Mouse (Mus musculus): ENCODE measurements around the gene 9330161L09Rik. TPM values are rescaled to one million over a fixed set of nuclear protein-coding genes. Genes with fewer than 3 reads are reported as not detected.

The 9330161L09Rik gene
- under 1 TPM; 0.75 to 0.86 TPM for polyA plus RNA-seq (2017; shearing (Covaris generic))

DNA sequence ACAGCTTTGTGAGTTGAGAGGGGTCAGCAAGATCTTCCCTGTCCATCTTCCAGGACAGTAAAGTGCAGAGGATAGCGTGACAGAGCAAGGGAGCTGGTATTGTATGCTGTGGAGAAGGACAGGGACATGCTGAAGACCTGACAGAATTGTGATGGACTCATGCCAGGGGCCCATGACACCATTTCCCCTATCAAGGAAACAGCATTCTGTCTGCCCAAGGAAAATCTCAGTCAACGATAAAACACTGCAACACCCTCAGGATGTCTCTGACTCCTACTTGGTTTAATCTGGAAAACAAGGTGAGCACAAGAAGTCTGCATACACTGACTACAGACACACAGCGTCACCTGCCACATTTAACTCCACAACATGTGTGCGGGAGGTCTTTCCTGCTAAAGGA is at the start of gene 9330161L09Rik:
9330161L09Rik (minus strand) TSS at position 101 of the 400 bp plus-strand sequence.

DNA sequence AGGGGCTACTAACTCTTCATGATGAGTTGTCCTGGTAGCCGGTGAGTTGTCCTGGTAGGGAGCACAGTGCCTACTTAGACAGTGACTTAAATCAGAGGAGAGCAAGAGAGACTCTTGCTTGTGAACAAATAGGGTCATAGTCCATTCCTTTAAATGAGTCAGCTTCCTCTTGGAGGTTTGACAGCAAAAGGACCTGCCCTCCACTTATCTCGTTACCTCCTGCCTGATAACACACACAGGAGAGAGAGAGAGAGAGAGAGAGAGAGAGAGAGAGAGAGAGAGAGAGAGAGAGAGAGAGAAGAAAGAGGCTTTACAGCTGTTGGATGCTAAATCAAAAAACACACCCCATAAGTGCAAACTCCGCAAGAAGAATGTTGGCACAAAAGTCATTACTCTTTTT is 49.5 kb upstream of the 9330161L09Rik start, which contains the start of gene Ifi27l2b:
Ifi27l2b (minus strand) TSS at position 84 of the 400 bp plus-strand sequence.

DNA sequence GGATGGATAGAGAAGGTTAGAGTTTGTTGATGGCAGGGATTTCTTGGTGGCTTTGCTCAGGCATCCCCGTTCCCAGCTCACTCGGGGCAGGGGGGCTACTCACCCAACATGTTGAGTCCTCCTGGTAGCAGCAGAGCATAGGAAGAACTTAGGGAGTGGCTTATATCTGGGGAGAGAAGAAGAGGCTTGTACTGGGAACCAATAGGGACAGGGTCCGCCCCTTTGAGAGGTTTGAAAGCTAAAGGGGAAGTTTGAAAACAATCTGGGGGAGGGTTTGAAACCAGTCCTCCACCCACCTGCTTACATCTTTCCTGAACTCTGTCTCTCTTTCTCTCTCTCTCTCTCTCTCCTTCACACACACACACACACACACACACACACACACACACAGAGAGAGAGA is 35.9 kb upstream of the 9330161L09Rik start, which contains the start of gene Ifi27l2a:
Ifi27l2a (minus strand) TSS at position 157 of the 400 bp plus-strand sequence.

DNA sequence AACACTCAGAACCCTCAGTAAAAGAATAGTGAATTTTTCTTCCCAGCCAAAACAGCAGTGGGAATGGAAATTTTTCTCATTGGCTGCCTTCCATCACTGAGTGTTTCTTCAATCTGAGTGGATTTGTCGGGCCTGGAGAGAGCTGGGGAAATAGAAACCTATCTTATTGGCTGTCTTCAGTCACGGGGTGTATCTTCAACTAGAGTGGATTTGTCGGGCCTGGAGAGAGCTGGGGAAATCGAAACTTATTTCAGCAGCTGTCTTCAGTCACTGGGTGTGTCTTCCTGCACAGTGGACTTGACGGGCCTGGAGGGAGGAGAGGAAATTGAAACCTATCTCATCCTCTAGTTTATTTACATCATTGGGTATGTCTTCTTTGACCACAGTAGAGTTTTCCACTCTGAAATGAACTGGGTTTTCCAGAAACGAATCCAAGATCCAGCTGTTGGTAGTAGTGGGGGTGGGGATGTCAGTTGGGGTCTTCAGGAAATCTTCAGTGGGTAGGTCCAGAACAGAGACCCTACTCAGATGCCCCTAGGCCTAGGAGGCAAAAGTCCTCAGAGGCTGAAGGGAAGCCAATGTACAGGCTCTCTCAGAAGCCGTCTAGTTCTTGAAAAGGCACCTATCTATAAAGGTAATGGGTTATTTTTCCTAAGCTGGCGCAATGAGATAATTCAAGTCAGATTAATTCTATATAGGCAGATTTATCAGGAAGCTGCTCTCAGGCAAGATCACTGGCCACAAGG is 26.5 kb upstream of the 9330161L09Rik start, which contains the start of gene Ifi27:
Ifi27 (plus strand) TSS at position 226 of the 746 bp plus-strand sequence.

DNA sequence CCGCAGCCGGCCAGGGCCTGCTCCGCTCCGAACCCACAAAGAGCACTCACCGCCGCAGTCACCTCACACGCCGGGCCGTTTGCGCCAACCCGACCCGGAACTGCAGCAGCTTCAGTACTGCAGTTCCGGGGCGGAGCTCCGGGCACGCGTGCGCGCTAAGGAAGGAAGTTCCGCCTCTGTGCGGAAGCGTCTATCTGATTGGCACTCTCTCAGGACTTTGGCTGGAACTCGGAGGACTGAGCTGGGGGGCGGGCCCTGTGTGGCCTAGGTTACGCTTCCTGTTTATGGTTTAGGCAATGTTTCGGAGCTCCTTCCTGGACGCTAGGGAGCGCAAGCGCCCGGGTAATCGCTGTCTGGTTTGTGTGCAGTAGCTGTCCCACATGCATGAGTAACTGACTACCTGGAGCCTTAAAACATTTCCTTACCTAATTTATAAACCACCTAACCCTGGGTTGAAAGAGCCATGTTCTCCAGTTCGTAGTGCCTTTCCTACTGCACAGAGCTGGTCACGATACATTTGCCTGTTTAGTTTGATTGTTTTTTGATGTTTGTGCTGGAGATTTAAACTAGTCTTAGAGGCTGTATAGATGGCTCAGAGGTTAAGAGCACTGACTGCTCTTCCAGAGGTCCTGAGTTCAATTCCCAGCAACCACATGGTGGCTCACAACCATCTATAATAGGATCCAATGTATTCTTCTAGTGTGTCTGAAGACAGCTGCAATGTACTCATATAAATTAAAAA is 18.3 kb upstream of the 9330161L09Rik start, which contains the start of gene Ddx24:
Ddx24 (minus strand) TSS at position 102 of the 742 bp plus-strand sequence.

DNA sequence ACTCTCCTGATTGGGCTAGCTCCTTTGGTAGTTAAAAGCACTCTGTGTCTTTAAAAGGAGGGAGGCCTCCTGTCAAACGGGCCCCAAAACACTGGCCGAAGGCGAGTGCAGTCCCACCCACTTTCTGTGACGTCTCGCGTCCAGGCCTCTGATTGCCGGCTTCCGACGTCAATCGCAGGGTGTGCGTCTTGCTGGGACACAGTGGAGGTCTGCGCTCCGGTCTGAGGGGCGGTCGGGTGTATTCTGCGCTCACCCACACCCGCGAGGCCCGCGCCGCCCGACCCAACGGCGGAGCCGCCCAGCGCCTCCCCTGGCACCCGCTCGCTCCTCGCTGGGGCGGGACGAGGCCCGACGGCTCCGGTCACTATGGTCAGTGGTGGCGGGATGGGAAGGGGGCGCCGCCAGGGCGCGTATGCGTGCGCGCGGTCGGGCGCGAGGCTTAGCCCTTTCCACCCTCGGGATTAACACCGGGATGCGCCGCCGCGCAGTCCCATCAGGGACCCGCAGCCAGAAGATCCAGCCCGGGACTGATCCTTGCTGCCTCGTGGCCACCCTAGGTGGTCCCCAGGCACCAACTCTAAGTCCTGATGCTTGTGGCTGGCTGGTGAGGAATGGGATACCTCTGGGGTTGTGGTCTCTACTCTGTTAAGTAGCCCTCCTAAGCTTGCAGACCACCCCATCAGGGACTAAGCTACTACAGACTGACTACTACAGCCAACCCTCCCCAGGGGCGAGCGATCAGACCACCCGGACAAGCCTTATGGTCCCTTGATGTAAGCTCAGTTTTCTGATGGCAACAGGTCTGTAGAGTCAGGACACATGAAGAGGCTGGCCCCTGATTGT is 18.9 kb downstream of the 9330161L09Rik start, which contains the start of gene Otub2:
Otub2 (plus strand) TSS at position 178 of the 843 bp plus-strand sequence.

Other genes starting within 250 kb of the 9330161L09Rik start
- gene Prima1, start 165.7 kb downstream of the 9330161L09Rik start, polyA plus RNA-seq (2017; shearing (Covaris generic)), result not detected
- gene Fam181a, start 96.8 kb downstream of the 9330161L09Rik start, polyA plus RNA-seq (2017; shearing (Covaris generic)), result not detected
- gene Asb2, start 51.8 kb downstream of the 9330161L09Rik start, polyA plus RNA-seq (2017; shearing (Covaris generic)), result 10 to 100 TPM; 23.1 to 44.2 TPM
- 1 to 10 TPM; 2.0 to 2.9 TPM for gene Otub2, start 19.1 kb downstream of the 9330161L09Rik start, polyA plus RNA-seq (2017; shearing (Covaris generic))
- 100 to 1,000 TPM; 145 to 184 TPM for gene Ddx24, start 18.0 kb upstream of the 9330161L09Rik start, polyA plus RNA-seq (2017; shearing (Covaris generic))
- gene Ifi27, start 26.4 kb upstream of the 9330161L09Rik start, polyA plus RNA-seq (2017; shearing (Covaris generic)), result 100 to 1,000 TPM; 270 to 305 TPM
- gene Ifi27l2a, start 35.9 kb upstream of the 9330161L09Rik start, polyA plus RNA-seq (2017; shearing (Covaris generic)), result 1,000 to 10,000 TPM in 1 of 2 experiments, 100 to 1,000 TPM in 1; 916 to 3,101 TPM
- under 1 TPM in 1 of 2 experiments, not detected in 1; 0.74 TPM for gene Ifi27l2b, start 49.4 kb upstream of the 9330161L09Rik start, polyA plus RNA-seq (2017; shearing (Covaris generic))
- gene Ppp4r4, start 124.5 kb upstream of the 9330161L09Rik start, polyA plus RNA-seq (2017; shearing (Covaris generic)), result under 1 TPM in 1 of 2 experiments, not detected in 1; 0.72 TPM
- gene Serpina10, start 223.6 kb upstream of the 9330161L09Rik start, polyA plus RNA-seq (2017; shearing (Covaris generic)), result not detected
- gene Serpina6, start 249.4 kb upstream of the 9330161L09Rik start, polyA plus RNA-seq (2017; shearing (Covaris generic)), result not detected

All from activated CD4-positive, CD25-positive, alpha-beta regulatory T cell (primary cell).